ENCODE assay signal across 20 mouse cellular contexts in the genomic region with DNA sequence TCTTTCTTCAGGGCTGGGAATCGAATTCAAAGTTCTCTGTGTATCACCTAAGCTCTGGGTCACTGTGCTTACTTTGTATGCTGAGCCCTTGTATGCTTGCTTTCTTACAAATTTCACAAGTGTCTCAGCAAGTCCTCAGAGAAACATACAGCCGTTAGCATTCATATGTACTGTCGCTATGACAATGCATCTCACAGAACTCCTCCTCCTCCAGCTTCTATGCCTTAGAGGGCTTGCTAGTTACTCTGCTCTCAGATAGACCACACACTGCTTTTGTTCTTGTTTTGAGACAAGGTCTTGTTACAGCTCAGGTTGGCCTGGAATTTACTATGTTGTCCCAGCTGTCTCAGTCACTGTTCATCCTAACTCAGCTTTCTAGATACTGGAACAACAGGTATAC.
"Had no signal": no experiment of that assay in that cellular context is flagged by ENCODE, and none has a peak within 500 bp of the region (broad histone marks: within the 10 kb centered on the region; RNA-seq: fewer than 3 reads in every experiment).

No protein-coding gene starts in this region.

- H3K4me3 ChIP-seq: left cerebral cortex, adult 2 months; lung, embryonic 15.5 days; midbrain, embryonic 10.5 days; midbrain, embryonic 13.5 days had no signal

- H3K9ac ChIP-seq: liver, embryonic 14.5 days; lung, embryonic 15.5 days; midbrain, embryonic 13.5 days had no signal

- H3K27me3 ChIP-seq: lung, embryonic 15.5 days; midbrain, embryonic 13.5 days had no signal

- H3K4me2 ChIP-seq: lung, embryonic 15.5 days; midbrain, embryonic 13.5 days had no signal

- H3K9me3 ChIP-seq: lung, embryonic 15.5 days; midbrain, embryonic 10.5 days; midbrain, embryonic 13.5 days had no signal

- ATAC-seq: inflammation-experienced regulatory T-cells, adult 6 months; midbrain, embryonic 13.5 days; midbrain, embryonic 16.5 days had no signal

- H3K36me3 ChIP-seq: lung, embryonic 15.5 days; midbrain, embryonic 10.5 days; midbrain, embryonic 13.5 days had no signal

- H3K4me1 ChIP-seq: midbrain, embryonic 13.5 days had no signal

- H3K27ac ChIP-seq: kidney, postnatal 0 days; left cerebral cortex, adult 2 months; liver, embryonic 14.5 days; lung, embryonic 15.5 days; midbrain, embryonic 10.5 days; midbrain, embryonic 13.5 days; stomach, postnatal 0 days had no signal

- DNase-seq: kidney, adult 2 months; kidney, postnatal 25 days; layer of hippocampus, postnatal 36 days; lung, adult 18-20 months; lung, postnatal 10 days; lung, postnatal 4 days; right cerebral cortex, adult 18-20 months; right cerebral cortex, postnatal 14 days; right cerebral cortex, postnatal 4 days; thymus, adult 2 months; thymus, postnatal 14 days had no signal
